Mouse (Mus musculus): ENCODE results near the gene Ndst4.

DNA sequence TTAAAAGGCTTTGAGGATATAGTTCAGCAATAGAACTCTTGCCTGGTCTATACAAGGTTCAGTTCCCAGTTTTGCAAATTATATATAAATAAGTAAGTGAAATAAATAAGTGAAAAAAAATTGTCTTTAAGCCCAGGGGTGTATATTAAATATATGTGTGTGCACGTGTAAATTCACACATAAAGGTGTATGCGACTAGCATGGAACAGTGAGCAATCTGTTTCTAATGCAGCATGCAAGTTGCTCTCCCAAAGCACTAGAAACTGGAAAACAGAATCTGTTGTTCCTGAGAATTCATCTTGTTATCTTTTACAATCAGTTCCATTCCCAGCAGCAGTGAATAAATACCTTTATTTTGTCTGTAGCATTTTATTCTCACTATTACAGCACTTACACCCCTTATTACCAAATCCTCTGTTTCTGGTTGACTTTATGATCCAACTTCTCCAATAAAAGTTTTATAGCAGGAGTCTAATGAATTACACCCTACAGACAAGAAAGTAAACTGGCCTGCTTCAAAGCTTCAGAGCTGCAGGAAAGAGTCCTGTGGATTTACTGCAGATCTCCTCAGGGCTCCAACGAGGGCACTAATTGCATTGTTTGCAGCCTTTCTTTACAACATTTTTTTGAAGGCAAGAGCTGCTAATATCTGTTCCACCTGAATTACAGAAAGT, 340.7 kb downstream of the Ndst4 start:
- TF ChIP-seq POLR2A (IDR thresholded peaks at IDR 0.05; ENCODE audit: low read depth, low read length): no peak
- TF ChIP-seq CTCF (IDR thresholded peaks at IDR 0.05; ENCODE audit: extremely low read depth, insufficient read depth, insufficient read length, insufficient replicate concordance): no peak

Measured in spleen, adult 2 months (tissue).